Mouse (Mus musculus) inflammation-experienced regulatory T-cells (primary cell): ENCODE results near the gene Wbp4. TPM values are rescaled to one million over a fixed set of nuclear protein-coding genes. Genes with fewer than 3 reads are reported as not detected.

ENCODE experiments used
- polyA plus RNA-seq, 2 experiments: library from polyadenylated mRNA; unstranded; fragments of 100-300 nt; shearing (Covaris generic); gene quantifications; one replicate each; pipeline ENCODE4 v1.2.1; 2017

The Wbp4 gene
- 10 to 100 TPM; 47.8 to 60.4 TPM for polyA plus RNA-seq

GRCm38 (mm10) chr14:79481339-79482151 is at the start of gene Wbp4:
TSS of gene Wbp4 (minus strand) at chr14:79481520.

GRCm38 (mm10) chr14:79480624-79481338 is 539 bp downstream of the Wbp4 start, which contains the start of gene Elf1:
TSS of gene Elf1 (plus strand) at chr14:79481194.

GRCm38 (mm10) chr14:79451681-79452590 is 29.4 kb downstream of the Wbp4 start, which contains the start of gene Kbtbd6:
TSS of gene Kbtbd6 (plus strand) at chr14:79451835.

GRCm38 (mm10) chr14:79425979-79426729 is 55.2 kb downstream of the Wbp4 start, which contains the start of gene Kbtbd7:
TSS of gene Kbtbd7 (plus strand) at chr14:79426511.

Other genes starting within 250 kb of the Wbp4 start
- under 1 TPM; 0.76 to 0.87 TPM for gene Zfp957, start 234.2 kb downstream of the Wbp4 start, polyA plus RNA-seq
- gene Rgcc, start 179.9 kb downstream of the Wbp4 start, polyA plus RNA-seq = 10 to 100 TPM; 29.4 to 59.5 TPM
- 10 to 100 TPM; 68.4 to 71.1 TPM for gene Naa16, start 90.7 kb downstream of the Wbp4 start, polyA plus RNA-seq
- gene Mtrf1, start 83.7 kb downstream of the Wbp4 start, polyA plus RNA-seq = 1 to 10 TPM; 2.2 to 5.5 TPM
- 1 to 10 TPM; 3.7 to 5.7 TPM for gene Kbtbd7, start 55.0 kb downstream of the Wbp4 start, polyA plus RNA-seq
- gene Kbtbd6, start 29.7 kb downstream of the Wbp4 start, polyA plus RNA-seq = 1 to 10 TPM in 1 of 2 experiments, under 1 TPM in 1; 0.16 to 1.1 TPM
- gene Elf1, start 326 bp downstream of the Wbp4 start, polyA plus RNA-seq = 100 to 1,000 TPM; 162 to 192 TPM
- gene Sugt1, start 106.2 kb upstream of the Wbp4 start, polyA plus RNA-seq = 100 to 1,000 TPM; 114 to 126 TPM
- under 1 TPM in 1 of 2 experiments, not detected in 1; 0.26 TPM for gene Cnmd, start 180.7 kb upstream of the Wbp4 start, polyA plus RNA-seq